Mouse (Mus musculus): ENCODE measurements around the gene Ptprn2. TPM values are rescaled to one million over a fixed set of nuclear protein-coding genes. Genes with fewer than 3 reads are reported as not detected.

Gene Ptprn2
- polyA plus RNA-seq, 1 experiment: 0.22 TPM

DNA sequence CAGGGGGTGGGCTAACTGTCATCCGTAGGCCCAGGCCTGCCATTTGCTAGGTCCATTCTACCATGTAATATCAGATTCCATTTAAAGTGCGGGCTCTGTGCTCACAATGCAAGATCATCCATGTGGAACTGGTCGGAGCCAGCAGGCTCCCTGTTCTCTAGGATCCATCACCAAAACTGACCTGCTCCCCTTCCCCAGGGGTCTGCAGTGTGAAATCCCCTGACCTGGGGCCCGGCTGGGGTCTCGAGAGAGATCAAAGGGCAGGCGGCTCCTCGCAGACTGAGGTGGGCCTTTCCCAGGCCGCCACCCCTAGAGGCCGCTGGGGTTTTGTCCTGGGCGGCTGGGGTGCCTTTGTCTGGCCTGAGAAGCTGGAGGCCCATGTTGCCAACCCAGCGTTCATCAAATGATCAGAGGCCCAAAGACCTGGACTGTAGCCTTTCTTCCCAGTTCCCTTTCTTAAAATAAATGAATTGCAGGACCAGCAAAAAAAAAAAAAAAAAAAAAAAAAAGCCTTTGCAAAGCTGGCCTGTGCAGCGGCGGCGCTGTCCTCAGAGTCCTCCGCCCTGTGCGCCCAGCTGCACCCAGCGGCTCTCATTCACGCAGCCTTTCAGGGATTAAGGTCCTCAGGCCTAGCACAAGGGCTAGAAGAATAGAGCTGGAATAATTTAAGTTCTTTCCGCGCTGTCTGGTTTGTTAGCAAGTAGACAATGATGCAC is 771.8 kb downstream of the Ptprn2 start:
- Histone ChIP-seq H3K79me2 (ENCODE audit: control insufficient read depth, insufficient read depth) (no peaks in the 10 kb centered on the region), H3K4me3 (no peak overlapping the region), H3K27me3 (ENCODE audit: control insufficient read depth, insufficient read depth, insufficient read length) (no peaks in the 10 kb centered on the region), H3K36me3 (ENCODE audit: control insufficient read depth, insufficient read depth) (no peaks in the 10 kb centered on the region), H3ac (ENCODE audit: control insufficient read depth, insufficient read length) (no peak overlapping the region), H3K4me2 (ENCODE audit: low read depth) (no peak overlapping the region)
- no peak for TF ChIP-seq CEBPB (IDR thresholded peaks at IDR 0.05; ENCODE audit: insufficient read depth, poor library complexity, severe bottlenecking)
- no peak for TF ChIP-seq MAX (IDR thresholded peaks at IDR 0.05; ENCODE audit: low read depth)
- no peak for TF ChIP-seq REST (IDR thresholded peaks at IDR 0.05; ENCODE audit: insufficient read depth, insufficient read length)

DNA sequence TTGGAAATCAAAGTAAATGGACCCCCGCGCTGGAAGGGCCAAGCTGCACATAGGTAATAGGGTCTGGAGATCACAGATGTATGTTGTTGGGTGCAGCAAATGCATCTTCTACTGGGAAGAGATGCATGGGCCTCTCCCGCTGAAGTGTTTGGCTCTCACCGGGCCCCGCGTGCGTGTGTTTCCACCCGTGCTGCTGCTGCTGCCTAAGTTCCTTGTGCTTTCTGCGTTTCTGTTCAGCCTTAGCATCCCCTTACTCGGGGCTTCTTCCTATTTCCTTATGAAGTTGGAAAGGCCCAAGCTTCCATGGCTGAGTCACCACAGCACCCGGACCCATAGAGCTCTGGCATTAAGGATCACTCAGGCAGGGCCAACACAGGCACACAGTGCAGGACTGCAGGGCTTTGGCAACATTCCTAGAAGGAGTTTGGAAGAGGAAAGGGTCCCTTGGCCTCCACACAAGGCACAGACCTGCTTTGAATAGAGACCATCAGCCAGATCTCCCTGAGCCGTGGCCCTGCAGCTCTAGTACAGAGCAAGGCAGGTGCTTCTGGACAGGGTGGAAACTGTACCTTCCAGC is 772.5 kb downstream of the Ptprn2 start:
- Histone ChIP-seq H3K27me3 (ENCODE audit: control insufficient read depth, insufficient read depth, insufficient read length) (no peaks in the 10 kb centered on the region), H3K79me2 (ENCODE audit: control insufficient read depth, insufficient read depth) (no peaks in the 10 kb centered on the region), H3K36me3 (ENCODE audit: control insufficient read depth, insufficient read depth) (no peaks in the 10 kb centered on the region), H3K4me3 (no peak overlapping the region), H3K4me2 (ENCODE audit: low read depth) (no peak overlapping the region), H3ac (ENCODE audit: control insufficient read depth, insufficient read length) (no peak overlapping the region)
- TF ChIP-seq TCF3 (IDR thresholded peaks at IDR 0.05; ENCODE audit: insufficient read length, low read depth): no peak

DNA sequence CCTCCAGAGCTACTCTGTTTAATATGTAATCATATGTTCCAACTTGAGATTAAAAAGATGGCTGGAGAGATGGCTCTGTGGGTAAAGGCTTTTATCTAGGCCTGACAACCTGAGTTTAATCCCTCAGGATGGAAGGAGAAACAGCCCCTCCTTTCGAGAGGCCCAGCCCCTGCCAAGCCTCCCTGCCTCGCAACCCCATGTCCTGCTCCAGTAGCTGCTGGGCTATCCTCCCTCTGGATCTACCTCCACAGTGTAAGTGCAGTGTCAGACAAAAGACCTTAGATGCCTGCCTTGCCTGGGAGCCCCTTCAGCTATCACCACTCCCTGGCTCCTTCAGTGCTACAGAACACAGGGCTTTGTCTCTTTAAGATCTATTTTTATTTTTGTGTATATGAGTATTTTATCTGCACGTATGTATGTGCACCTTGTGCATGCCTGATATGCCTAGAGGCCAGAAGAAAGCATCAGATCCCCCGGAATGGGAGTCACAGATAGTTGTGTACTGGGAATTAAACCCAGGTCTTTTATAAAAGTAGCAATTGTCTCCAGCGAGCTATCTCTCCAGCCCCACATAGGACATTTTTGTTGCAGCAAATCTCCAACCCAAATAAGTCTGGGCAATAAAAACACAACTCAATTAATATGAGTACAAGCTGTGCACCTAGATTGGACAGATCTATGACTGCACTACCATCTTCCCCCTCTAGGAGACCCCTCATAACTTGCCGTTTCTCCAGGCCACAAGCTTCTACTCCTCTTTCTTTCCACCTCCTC is 775.1 kb downstream of the Ptprn2 start:
- Histone ChIP-seq H3K27me3 (ENCODE audit: control insufficient read depth, insufficient read depth, insufficient read length) (no peaks in the 10 kb centered on the region), H3K36me3 (ENCODE audit: control insufficient read depth, insufficient read depth) (no peaks in the 10 kb centered on the region), H3ac (ENCODE audit: control insufficient read depth, insufficient read length) (no peak overlapping the region), H3K79me2 (ENCODE audit: control insufficient read depth, insufficient read depth) (no peaks in the 10 kb centered on the region), H3K4me2 (ENCODE audit: low read depth) (no peak overlapping the region), H3K4me3 (no peak overlapping the region)
- no peak for TF ChIP-seq MAX (IDR thresholded peaks at IDR 0.05; ENCODE audit: low read depth)
- no peak for TF ChIP-seq REST (IDR thresholded peaks at IDR 0.05; ENCODE audit: insufficient read depth, insufficient read length)
- TF ChIP-seq MYOD1 (IDR thresholded peaks at IDR 0.05; ENCODE audit: control insufficient read depth in 1 of 3, insufficient read length in 2 of 3, low read depth in 2 of 3): no peak
- no peak for TF ChIP-seq MYOG (IDR thresholded peaks at IDR 0.05; ENCODE audit: control insufficient read depth in 1 of 3, insufficient read depth in 1 of 3, insufficient read length in 2 of 3, low read depth in 2 of 3)
- no peak for TF ChIP-seq E2F4 (IDR thresholded peaks at IDR 0.05; ENCODE audit: insufficient read depth)
- no peak for TF ChIP-seq CEBPB (IDR thresholded peaks at IDR 0.05; ENCODE audit: insufficient read depth, poor library complexity, severe bottlenecking)
- TF ChIP-seq TCF3 (IDR thresholded peaks at IDR 0.05; ENCODE audit: insufficient read length, low read depth): no peak
- TF ChIP-seq POLR2A (IDR thresholded peaks at IDR 0.05; ENCODE audit: insufficient read length, low read depth): no peak
- no peak for TF ChIP-seq USF1 (IDR thresholded peaks at IDR 0.05; ENCODE audit: low read depth)
- TF ChIP-seq SRF (IDR thresholded peaks at IDR 0.05; ENCODE audit: control insufficient read depth, insufficient read length, low read depth): no peak
- TF ChIP-seq POLR2AphosphoS2 (IDR thresholded peaks at IDR 0.05; ENCODE audit: insufficient read length, low read depth): no peak
- TF ChIP-seq TCF12 (IDR thresholded peaks at IDR 0.05; ENCODE audit: insufficient read depth, poor library complexity, severe bottlenecking): no peak

DNA sequence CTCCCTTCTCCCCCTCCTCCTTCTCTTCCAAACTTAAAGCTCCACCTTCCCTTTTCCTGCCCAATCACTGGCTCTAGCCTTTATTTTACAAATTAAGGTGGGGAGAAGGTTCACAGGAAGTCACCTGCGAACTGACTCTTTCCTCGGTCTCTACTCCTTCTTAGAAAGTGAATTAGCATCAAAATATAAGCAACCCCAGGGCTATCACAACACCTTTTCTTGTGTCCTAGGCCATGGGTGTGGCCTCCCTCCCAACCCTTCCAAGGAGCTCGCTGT is 775.6 kb downstream of the Ptprn2 start:
- Histone ChIP-seq H3K4me3 (no peak overlapping the region), H3K36me3 (ENCODE audit: control insufficient read depth, insufficient read depth) (no peaks in the 10 kb centered on the region), H3K27me3 (ENCODE audit: control insufficient read depth, insufficient read depth, insufficient read length) (no peaks in the 10 kb centered on the region), H3K4me2 (ENCODE audit: low read depth) (no peak overlapping the region), H3K79me2 (ENCODE audit: control insufficient read depth, insufficient read depth) (no peaks in the 10 kb centered on the region), H3ac (ENCODE audit: control insufficient read depth, insufficient read length) (no peak overlapping the region)
- TF ChIP-seq E2F4 (IDR thresholded peaks at IDR 0.05; ENCODE audit: insufficient read depth) (no peak), MAX (IDR thresholded peaks at IDR 0.05; ENCODE audit: low read depth) (no peak), MYOD1 (IDR thresholded peaks at IDR 0.05; ENCODE audit: control insufficient read depth in 1 of 3, insufficient read length in 2 of 3, low read depth in 2 of 3) (no peak)

DNA sequence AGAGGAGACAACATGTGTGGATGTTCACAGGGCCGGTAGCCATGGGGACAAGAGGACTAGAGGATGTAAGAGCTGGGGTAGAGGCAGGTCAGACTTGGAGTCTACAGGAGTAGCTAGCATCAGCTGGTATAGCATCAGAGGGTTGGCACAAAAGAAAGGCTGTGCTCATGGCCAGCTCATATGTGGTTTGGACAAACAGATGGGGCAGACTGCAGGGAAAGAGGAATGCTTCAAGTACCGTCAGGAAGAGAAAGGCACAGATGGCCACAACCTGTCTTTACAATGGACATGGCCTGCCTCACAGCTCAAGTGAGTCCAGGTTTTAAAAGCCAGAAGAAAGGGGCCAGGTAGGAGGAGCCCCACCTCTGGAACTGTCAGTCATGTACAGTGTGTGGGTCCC is 776.5 kb downstream of the Ptprn2 start:
- Histone ChIP-seq H3K36me3 (ENCODE audit: control insufficient read depth, insufficient read depth) (no peaks in the 10 kb centered on the region), H3ac (ENCODE audit: control insufficient read depth, insufficient read length) (no peak overlapping the region), H3K27me3 (ENCODE audit: control insufficient read depth, insufficient read depth, insufficient read length) (no peaks in the 10 kb centered on the region), H3K4me3 (no peak overlapping the region), H3K79me2 (ENCODE audit: control insufficient read depth, insufficient read depth) (no peaks in the 10 kb centered on the region), H3K4me2 (ENCODE audit: low read depth) (no peak overlapping the region)
- TF ChIP-seq TCF12 (IDR thresholded peaks at IDR 0.05; ENCODE audit: insufficient read depth, poor library complexity, severe bottlenecking) (no peak), POLR2A (IDR thresholded peaks at IDR 0.05; ENCODE audit: insufficient read length, low read depth) (no peak), MYOG (IDR thresholded peaks at IDR 0.05; ENCODE audit: control insufficient read depth in 1 of 3, insufficient read depth in 1 of 3, insufficient read length in 2 of 3, low read depth in 2 of 3) (no peak), SRF (IDR thresholded peaks at IDR 0.05; ENCODE audit: control insufficient read depth, insufficient read length, low read depth) (no peak), USF1 (IDR thresholded peaks at IDR 0.05; ENCODE audit: low read depth) (no peak), MAX (IDR thresholded peaks at IDR 0.05; ENCODE audit: low read depth) (no peak)
